Mouse (Mus musculus): Measurements from ENCODE around the gene Abtb2.
A peak's percentile ranks its signal among the peaks of the same experiment; 100 is the strongest.

Abtb2 gene

DNA sequence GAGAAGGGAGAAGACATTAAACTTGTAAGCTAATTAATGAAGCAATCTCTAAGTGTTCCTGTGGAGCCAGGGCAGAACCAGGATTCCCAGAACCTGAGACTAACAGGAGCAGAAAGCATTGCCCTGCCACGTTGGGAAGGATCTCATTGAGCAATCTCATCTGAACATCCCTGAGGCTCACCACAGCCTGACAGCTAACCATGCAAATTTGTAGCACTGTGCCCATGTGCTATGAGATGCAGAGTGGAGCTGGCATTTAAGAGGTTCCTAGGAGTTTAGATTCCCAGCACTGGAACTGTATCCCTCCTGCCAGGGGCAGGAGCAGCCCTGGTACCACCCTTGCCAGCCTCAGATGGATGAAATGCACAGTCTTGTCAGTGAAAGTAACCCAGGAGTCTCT, 95.6 kb downstream of the Abtb2 start:
- DNase-seq (ENCODE audit: low spot score in 2 of 2), result no peak

DNA sequence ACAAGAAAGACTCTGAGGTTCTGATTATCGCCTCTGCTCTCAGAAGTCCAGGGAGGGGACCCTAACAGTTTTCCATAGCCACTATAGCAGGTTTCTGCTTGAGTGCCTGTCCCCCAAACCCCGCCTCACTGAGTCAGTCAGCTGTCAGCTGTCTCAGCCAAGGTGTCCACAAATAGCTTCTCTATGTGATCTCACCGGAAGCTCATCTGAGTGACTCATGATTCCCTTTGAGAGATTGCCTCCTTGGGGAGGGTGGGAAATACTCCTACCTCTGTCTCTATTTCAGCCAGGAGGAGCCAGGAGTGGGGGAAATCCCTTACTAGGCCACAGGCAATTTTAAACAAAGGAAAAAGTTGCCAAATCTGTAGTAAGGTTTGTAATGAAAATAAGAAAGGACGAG, 96.0 kb downstream of the Abtb2 start:
- no peak for DNase-seq (ENCODE audit: low spot score in 2 of 2)

DNA sequence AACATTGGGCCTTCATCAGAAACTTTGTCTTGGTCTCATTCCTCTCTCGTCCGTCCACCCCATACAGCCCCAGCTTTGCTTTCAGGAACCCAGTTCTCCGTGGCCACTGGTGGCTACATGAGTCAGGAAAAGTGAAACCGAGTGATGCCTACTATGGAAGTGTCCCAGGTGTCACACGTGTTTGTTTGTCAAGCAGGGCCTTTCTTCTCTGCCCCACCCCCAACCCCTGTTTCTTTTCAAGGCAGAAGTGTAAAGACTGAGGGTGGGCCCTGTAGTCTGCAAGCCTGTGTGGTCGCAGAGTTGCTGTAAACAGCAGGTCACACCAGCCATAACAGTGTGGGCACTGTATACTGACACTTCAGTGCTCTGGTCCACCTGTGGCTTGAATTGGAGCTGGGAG, 98.2 kb downstream of the Abtb2 start:
- DNase-seq (ENCODE audit: low spot score in 2 of 2), result no peak

GRCm38 (mm10) chr2:103667962-103668815, 102.1 kb downstream of the Abtb2 start:
- DNase-seq (ENCODE audit: low spot score in 2 of 2), result peak; percentile 48 to 65

DNA sequence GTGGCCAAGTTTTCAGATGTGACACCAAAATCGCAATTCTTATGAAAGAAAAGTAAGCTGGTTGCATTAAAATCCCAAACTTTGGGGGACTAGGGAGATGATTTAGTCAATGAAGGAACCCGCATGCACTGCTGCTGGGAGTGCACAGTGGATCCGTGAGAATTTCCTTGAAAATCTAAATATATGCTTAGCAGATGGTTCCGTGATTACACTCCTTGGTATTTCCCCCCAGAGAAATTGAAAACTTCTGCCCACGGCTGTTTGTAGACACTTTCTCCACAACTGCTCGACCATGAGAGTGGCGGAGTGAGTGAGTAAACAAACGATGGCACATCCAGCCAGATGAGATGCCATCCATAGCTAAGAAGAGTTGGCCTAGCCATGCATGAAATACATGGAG, 102.8 kb downstream of the Abtb2 start:
- DNase-seq (ENCODE audit: low spot score in 2 of 2), result no peak

- no peak for DNase-seq (ENCODE audit: low spot score in 2 of 2)
These were observed 103.5 kb downstream of the Abtb2 start for GRCm38 (mm10) chr2:103669561-103669960.

- peak; percentile 64 to 73 for DNase-seq (ENCODE audit: low spot score in 2 of 2)
These were observed 104.2 kb downstream of the Abtb2 start for GRCm38 (mm10) chr2:103670276-103670680.

DNA sequence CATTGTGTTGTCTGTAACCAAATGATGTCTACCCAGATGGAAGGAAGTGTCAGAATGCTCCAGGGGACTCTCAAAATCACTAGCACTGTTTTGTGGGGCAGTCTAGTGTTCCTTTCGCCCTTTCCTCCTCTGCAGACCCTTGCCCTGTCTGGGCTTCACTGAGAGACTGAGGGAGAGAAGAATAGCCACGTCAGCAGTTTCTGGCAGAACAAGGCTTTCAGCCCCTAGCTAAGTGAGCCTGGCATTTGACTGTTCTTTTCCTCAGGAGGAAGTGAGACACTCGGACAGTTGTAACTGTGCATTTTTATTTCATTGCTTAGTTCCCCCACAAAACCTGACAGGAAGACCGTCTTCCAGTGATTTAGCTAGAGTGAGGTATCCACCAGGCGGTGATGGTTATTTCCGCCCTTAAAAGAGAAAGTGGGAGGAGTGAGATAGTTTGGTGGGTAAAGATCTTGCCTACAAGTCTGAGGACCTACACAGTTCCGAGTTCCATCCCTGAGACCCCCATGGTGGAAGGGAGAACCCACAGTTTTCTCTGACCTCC, 106.5 kb downstream of the Abtb2 start:
- DNase-seq (ENCODE audit: low spot score in 2 of 2), result no peak

GRCm38 (mm10) chr2:103673609-103674008, 107.5 kb downstream of the Abtb2 start:
- DNase-seq (ENCODE audit: low spot score in 2 of 2), result no peak

- no peak for DNase-seq (ENCODE audit: low spot score in 2 of 2)
These were observed 109.3 kb downstream of the Abtb2 start for GRCm38 (mm10) chr2:103675391-103675790.

DNA sequence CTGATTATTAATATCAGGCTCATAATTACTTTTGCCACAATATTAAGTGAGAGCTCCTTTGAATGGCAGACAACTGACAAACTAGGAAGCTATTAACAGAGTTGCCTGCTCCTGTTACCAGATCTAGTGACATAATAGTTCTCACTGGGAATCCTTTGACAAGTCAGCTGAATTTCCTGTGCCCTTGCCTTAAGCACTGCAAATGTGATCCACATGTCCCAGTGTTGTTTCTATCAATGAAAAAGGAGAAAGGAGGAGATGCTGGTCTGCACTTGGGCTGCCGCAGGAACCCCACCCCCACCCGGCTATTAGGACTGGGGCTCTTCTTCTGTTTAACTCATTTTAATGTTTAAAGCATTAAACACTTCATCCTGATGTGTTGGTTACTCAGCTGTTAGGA, 110.7 kb downstream of the Abtb2 start:
- no peak for DNase-seq (ENCODE audit: low spot score in 2 of 2)

DNA sequence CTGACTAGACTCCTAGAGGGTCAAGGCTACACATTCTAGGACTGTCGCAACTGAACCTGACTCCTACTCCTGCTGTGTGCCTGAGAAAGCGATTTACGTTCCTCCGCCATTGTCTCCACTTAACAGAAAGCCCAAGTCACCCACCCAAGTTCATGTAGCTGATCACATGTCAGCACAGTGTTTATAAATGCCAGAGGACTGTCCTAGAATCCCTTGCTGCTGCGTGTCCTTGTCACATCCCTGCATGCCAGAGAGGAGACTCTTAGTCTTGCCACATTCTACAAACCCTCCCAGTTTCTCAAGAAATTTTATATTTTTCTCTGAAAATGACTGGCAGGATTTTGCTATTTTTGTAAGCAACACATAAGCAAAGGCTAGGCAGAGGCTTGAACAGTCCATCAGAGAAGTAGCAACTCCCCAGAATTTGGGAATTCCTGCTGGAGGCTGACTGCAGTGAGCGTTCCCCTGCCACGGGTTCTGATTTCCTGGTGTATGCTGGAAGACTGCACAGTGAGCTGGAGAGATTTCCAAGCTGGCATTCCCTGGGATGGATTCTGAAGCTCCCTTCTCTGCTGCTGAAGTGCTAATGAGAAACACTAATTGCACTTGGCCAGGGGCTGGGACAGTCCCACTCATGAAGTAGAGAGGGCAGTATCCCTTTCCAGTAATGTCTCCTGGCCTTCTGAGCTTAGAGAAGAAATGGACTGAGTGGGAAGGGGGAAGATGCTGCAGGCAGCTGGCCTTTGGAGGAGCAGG, 111.7 kb downstream of the Abtb2 start:
- no peak for DNase-seq (ENCODE audit: low spot score in 2 of 2)

- DNase-seq (ENCODE audit: low spot score in 2 of 2), result no peak
These were observed 112.3 kb downstream of the Abtb2 start for GRCm38 (mm10) chr2:103678433-103678832.

DNA sequence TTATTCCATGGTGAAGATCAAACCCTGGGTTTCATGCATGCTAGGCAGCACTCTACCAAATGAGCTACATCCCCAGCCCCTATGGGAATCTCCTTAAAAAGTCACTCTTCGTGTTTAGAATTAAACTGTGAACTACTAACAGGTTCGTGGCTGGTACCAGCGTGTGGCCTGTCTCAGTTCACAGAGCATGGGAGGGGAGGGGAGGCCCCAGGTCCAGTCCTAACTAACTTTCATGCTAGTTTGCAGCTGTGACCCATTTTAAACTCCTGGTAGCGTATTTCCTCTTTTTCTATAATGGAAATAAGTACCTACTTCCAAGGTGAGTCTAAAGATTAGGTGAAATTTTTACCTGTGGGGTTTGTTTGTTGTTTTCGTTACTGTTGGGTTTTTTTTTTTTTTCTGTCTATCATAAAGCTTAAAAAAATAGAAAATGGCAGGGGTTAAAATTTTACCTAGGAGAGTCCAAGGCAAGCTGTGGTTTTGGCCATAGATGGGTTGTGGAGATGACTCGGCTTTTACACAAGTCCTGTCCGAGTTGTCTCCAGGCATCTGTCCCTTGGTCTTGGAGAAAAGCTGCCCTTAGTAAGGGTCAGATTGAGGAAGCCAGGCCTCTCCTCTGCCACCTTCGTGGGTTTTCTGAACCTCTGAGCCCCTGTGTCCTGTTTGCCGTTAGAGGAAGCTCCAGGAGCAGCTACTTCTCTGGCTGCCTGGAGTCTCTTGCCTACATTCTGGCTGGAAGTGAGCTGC, 114.4 kb downstream of the Abtb2 start:
- no peak for DNase-seq (ENCODE audit: low spot score in 2 of 2)

DNA sequence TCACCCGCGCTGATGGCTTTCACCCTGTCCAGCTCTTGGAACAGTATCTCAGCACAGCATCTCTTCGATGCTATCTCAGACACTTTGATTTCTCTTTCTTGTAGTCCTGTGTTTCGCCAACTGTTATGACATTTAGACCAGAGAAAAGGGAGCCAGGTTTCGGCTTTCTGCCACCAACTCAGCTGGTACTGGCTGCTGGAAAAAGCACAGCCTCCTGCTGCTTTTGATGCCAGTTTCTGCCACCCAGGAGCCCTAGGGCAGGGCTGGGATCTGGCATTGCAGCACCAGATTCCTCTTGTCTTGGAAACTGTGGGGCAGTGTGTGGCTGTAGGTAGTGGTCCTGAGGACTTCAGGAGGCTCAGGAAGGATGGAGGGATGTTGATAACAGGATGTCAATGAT, 115.0 kb downstream of the Abtb2 start:
- DNase-seq (ENCODE audit: low spot score in 2 of 2), result no peak

DNA sequence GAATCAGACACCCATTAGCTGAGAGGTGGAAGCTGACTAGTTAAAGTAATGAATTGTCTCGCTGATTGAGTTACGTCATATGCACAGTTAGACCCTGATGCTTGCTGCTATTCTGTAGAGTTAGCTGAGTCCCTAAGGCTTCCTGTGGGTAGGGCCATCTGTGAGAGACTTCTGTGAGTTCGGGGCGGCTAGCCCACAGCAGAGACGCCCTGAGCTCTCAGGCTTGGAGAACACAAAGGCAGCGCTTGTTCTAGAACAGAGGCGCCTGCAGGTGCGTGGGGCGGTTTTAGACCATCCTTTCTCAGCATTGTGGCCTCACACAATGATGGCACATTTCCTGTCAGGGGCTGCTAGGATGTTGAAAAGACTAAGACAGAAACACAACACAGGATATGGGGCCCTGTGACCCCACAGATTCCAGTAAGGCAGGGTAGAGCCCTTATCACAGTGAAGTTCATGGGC, 116.2 kb downstream of the Abtb2 start:
- DNase-seq (ENCODE audit: low spot score in 2 of 2), result no peak

DNA sequence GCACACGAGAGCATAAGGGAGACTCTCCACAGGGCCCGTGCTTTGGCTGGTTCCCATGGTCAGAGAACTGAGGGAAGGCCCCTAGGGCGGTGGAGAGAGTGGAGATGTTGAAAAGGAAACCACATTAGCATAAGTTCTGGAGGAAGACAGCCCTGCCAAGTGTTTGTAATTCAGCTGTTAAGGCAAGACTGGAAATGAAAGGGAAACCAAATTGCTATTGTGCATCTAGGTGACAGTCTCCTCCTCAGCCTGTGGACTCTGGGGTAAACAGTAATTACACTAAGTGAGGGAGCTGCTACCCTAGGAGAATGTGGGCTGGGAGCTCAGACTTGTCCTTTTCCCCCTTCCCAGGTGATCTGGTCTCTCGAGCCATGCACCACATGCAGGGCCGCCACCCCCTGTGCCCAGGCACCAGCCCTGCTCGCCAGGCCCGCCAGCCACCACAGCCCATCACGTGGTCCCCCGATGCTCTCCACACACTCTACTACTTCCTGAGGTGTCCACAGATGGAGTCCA, 116.9 kb downstream of the Abtb2 start:
- no peak for DNase-seq (ENCODE audit: low spot score in 2 of 2)

DNA sequence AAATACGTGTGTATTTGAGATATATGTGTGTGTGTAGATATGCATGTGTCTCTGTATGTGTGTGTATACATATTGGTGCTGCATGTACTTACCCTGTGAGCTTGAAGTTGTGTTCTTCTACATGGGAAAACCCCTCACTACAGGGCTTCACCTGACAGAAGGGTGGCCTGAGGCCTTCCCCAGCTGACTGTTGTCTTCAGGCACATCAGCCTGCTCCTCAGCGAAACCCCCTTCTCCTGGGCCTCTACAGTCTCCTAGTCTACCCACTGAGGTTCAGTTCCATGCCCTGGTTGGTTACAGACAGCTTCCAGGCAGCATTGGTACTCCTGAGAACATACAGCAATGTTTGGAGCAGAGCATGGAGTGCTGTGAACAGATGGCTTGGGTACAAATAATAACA, 118.3 kb downstream of the Abtb2 start:
- no peak for DNase-seq (ENCODE audit: low spot score in 2 of 2)

DNA sequence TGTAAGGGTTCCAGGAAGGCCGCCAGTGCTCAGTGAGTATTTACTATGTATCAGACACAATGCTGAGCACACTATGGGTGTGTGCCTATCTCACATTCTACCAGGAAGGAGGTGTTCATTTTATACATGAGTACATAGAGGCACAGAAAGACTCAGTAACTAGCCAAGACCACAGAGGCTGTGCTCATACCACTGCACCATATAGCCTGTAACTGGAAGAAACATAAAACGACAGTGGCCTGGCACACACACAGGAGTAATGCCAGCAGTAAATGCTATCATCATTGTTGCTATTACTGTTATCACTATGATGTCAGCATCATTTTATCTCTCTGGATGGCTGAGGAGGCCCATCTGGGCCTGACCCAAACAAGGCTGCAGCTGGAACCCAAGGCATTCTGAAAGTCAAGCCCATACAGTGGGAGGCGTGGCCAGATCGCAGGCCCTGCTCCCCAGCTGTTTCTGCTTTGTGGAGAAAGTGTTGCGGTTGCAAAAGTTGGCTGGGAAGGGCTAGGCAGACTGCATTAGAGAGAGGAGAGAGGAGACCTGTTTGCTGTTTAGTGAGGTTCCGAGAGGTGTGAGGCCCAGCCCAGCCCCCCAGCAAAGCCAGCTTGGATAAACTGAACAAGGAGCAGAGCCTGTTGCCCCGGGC, 118.9 kb downstream of the Abtb2 start:
- peak in 1 of 2 experiments; percentile 47 for DNase-seq (ENCODE audit: low spot score in 2 of 2)

DNA sequence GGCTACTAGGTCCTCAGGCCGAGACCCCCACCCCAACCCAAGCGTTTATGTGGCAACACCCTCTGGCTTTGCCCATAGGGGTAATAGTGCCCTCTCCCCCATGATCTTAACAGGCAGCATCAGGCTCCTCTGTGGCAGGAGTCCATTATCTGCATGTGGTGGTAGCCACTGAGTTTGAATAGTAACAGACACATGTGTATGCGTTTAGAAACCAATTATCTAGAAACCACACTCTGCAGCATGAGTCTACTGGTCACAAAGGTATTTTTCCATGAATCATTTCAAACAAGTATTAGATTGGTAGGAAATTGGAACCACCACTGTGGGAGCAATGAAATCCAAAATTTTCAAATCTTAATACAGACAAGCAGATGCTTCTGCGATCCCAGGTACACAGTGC, 119.5 kb downstream of the Abtb2 start:
- DNase-seq (ENCODE audit: low spot score in 2 of 2), result no peak

DNA sequence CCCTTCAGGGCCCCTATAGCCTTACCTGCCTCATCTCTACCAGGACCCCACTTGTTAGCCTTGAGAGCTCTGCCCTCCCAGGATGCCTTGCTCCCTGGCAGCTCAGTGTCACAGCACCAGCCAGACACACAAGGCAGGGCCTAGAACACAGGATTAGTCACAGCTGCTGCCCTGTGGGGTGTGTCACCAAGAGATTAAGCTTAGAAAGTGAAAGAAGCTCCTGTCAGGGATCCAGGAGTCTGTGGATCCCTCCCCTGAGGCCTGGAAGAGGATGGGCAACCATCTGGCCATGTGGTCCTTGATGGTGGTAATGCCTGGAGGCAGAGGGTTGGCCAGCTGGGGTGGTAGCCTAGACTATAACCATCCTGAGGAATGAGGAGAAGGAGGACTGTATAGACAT, 121.0 kb downstream of the Abtb2 start:
- DNase-seq (ENCODE audit: low spot score in 2 of 2), result no peak

All from urinary bladder, postnatal 4 days (tissue).